ENCODE assay signal across 8 mouse cellular contexts in genomic region chr15:85810462-85810805, GRCm38 (mm10). TPM values are rescaled to one million over a fixed set of nuclear protein-coding genes. Genes with fewer than 3 reads are reported as not detected.
DNase-seq lines count a peak whose midpoint lies in the region; ATAC-seq and TF ChIP-seq lines count a peak whose summit lies in the region.

No protein-coding gene starts in this region.

- peaks cover 3% of the 10 kb centered on the region for H3K4me1 ChIP-seq in heart, adult 2 months (ENCODE audit: control insufficient read depth, insufficient read depth, low read length)
- peaks cover 7% of the 10 kb centered on the region; the same call in 1 of the 2 replicates for H3K4me1 ChIP-seq in forebrain, postnatal 0 days (ENCODE audit: insufficient read depth)
- H3K4me1 ChIP-seq in liver, embryonic 16.5 days (ENCODE audit: control insufficient read depth, low read depth, low read length), result peaks cover 29% of the 10 kb centered on the region

- no peaks in the 10 kb centered on the region for H3K9me3 ChIP-seq in forebrain, postnatal 0 days (ENCODE audit: low read length)
- no peaks in the 10 kb centered on the region for H3K9me3 ChIP-seq in liver, embryonic 16.5 days (replicated peaks; ENCODE audit: control insufficient read depth, low read length)

- peak overlapping the region; percentile 75 for H3K4me2 ChIP-seq in forebrain, postnatal 0 days (ENCODE audit: low read depth)
- H3K4me2 ChIP-seq in liver, embryonic 16.5 days (ENCODE audit: low read depth, low read length), result peak overlapping the region; percentile 81

- intact Hi-C loops in heart, adult 2 months (cut with DNase I), result loop anchor here (2.0 to 5.0 kb wide), 4 partner anchors 68 to 198 kb away; partner anchors contain the start of gene Trmu
- intact Hi-C loops in heart, postnatal 25 days (cut with DNase I), result loop anchor here (5.0 kb wide), 2 partner anchors 67 to 73 kb away; partner anchors contain the start of gene Trmu

- H3K36me3 ChIP-seq in heart, adult 2 months (ENCODE audit: control insufficient read depth, insufficient read depth, low read length), result no peaks in the 10 kb centered on the region
- no peaks in the 10 kb centered on the region for H3K36me3 ChIP-seq in forebrain, postnatal 0 days (ENCODE audit: insufficient read depth)
- H3K36me3 ChIP-seq in liver, embryonic 16.5 days (ENCODE audit: control insufficient read depth, insufficient read depth), result peaks cover 3% of the 10 kb centered on the region; the same call in 1 of the 2 replicates

- H3K27me3 ChIP-seq in heart, adult 2 months (ENCODE audit: control insufficient read depth, insufficient read depth, low read length), result no peaks in the 10 kb centered on the region
- H3K27me3 ChIP-seq in forebrain, postnatal 0 days (ENCODE audit: insufficient read depth, low read length), result no peaks in the 10 kb centered on the region
- H3K27me3 ChIP-seq in liver, embryonic 16.5 days (ENCODE audit: control insufficient read depth, insufficient read depth, low read depth, low read length), result no peaks in the 10 kb centered on the region

- H3K9ac ChIP-seq in heart, adult 2 months (ENCODE audit: low read depth, low read length), result peak overlapping the region; percentile 78
- H3K9ac ChIP-seq in forebrain, postnatal 0 days, result peak overlapping the region; percentile 88; the same call in 1 of the 2 replicates
- H3K9ac ChIP-seq in liver, embryonic 16.5 days (ENCODE audit: low read depth, low read length), result peak overlapping the region; percentile 83

- H3K79me2 ChIP-seq in heart, adult 2 months (replicated peaks; ENCODE audit: control insufficient read depth, insufficient read depth, low read length), result no peaks in the 10 kb centered on the region

- TF ChIP-seq POLR2A in heart, adult 2 months (IDR thresholded peaks at IDR 0.05; ENCODE audit: insufficient read depth, low read depth, low read length), result 0 out of 2 replicates have a peak, but pooled peaks have one; percentile 34

- 54% methylated on average over 5 of the region's 5 CpGs for WGBS in heart, adult 2 months
- WGBS in forebrain, postnatal 0 days, result 83% methylated on average over 5 of the region's 5 CpGs
- WGBS in liver, embryonic 16.5 days (ENCODE audit: insufficient replicate concordance), result 73% methylated on average over 5 of the region's 5 CpGs

- TF ChIP-seq CTCF in heart, adult 2 months (IDR thresholded peaks at IDR 0.05), result no peak
- TF ChIP-seq CTCF in forebrain, postnatal 0 days (IDR thresholded peaks at IDR 0.05; ENCODE audit: low read depth), result no peak

- H3K27ac ChIP-seq in heart, adult 2 months, result peak overlapping the region; percentile 97
- H3K27ac ChIP-seq in forebrain, postnatal 0 days (ENCODE audit: low read depth, low read length), result 0 out of 2 replicates have a peak overlapping the region, but pooled peaks have one; percentile 96
- H3K27ac ChIP-seq in liver, embryonic 16.5 days (ENCODE audit: low read length), result peak overlapping the region; percentile 84

- TF ChIP-seq EP300 in heart, adult 2 months (IDR thresholded peaks at IDR 0.05; ENCODE audit: insufficient read depth, low read depth, low read length), result no peak

- DNase-seq in heart, adult 2 months, result no peak
- no peak for DNase-seq in heart, postnatal 25 days (ENCODE audit: low spot score)
- DNase-seq in A20 (ENCODE audit: low read depth, low spot score), result peak; percentile 28
- no peak for DNase-seq in forebrain, postnatal 0 days
- no peak for DNase-seq in right cerebral cortex, postnatal 36 days (ENCODE audit: low spot score in 2 of 2)
- no peak for DNase-seq in retina, embryonic 14.5 days (ENCODE audit: low spot score)

- H3K4me3 ChIP-seq in heart, adult 2 months, result peak overlapping the region; percentile 78
- peak overlapping the region; percentile 69; the same call in 1 of the 2 replicates for H3K4me3 ChIP-seq in forebrain, postnatal 0 days (ENCODE audit: low read depth, low read length)
- peak overlapping the region; percentile 77 for H3K4me3 ChIP-seq in liver, embryonic 16.5 days (ENCODE audit: low read depth, low read length)

- no peak for ATAC-seq in forebrain, postnatal 0 days
- ATAC-seq in liver, embryonic 16.5 days (ENCODE audit: low read depth), result no peak
- ATAC-seq in erythroid progenitor cell, adult 5-6 weeks (replicated peaks; ENCODE audit: low FRiP score, poor library complexity, severe bottlenecking), result no peak

RNA-seq across cellular contexts. Expression of gene Cdpf1, which starts 1.1 kb away (rescaled TPM):
- total RNA-seq in heart, adult 2 months (2021), result 10 to 100 TPM; 31.6 to 37.3 TPM
- 36.4 and 42.6 TPM in 2 replicates for polyA plus RNA-seq in heart, adult 2 months (2012; rRNA removed)
- 10 to 100 TPM; 29.6 to 31.8 TPM for total RNA-seq in heart, postnatal 25 days (2021)
- 14.8 and 18.8 TPM in 2 replicates for total RNA-seq in forebrain, postnatal 0 days (2014; rRNA removed)
- 28.4 and 33.1 TPM in 2 replicates for polyA plus RNA-seq in forebrain, postnatal 0 days (2015; fragmentation: Nextera tagmentation; extraction: Ambion mirVana)
- polyA plus RNA-seq in liver, embryonic 16.5 days (2015; fragmentation: Nextera tagmentation; extraction: Ambion mirVana), result 17.2 and 18.6 TPM in 2 replicates
- 4.6 TPM in 1 of 2 replicates, not detected in the other for total RNA-seq in erythroid progenitor cell, adult 5-6 weeks (2015; ENCODE audit: low replicate concordance)
- 3.2 and 5.8 TPM in 2 replicates for total RNA-seq in erythroid progenitor cell, adult 5-6 weeks (2017; ENCODE audit: low replicate concordance)

RNA-seq across cellular contexts. Expression of gene Pkdrej, which starts 11.1 kb away (rescaled TPM):
- total RNA-seq in heart, adult 2 months (2021), result 1 to 10 TPM; 3.9 to 4.2 TPM
- 1.8 and 3.0 TPM in 2 replicates for polyA plus RNA-seq in heart, adult 2 months (2012; rRNA removed)
- total RNA-seq in heart, postnatal 25 days (2021), result 1 to 10 TPM; 2.6 to 2.7 TPM
- total RNA-seq in forebrain, postnatal 0 days (2014; rRNA removed), result 0.14 and 0.23 TPM in 2 replicates
- polyA plus RNA-seq in forebrain, postnatal 0 days (2015; fragmentation: Nextera tagmentation; extraction: Ambion mirVana), result 0.05 and 0.12 TPM in 2 replicates
- polyA plus RNA-seq in liver, embryonic 16.5 days (2015; fragmentation: Nextera tagmentation; extraction: Ambion mirVana), result 0.09 TPM in 2 replicates
- not detected in 2 replicates for total RNA-seq in erythroid progenitor cell, adult 5-6 weeks (2015; ENCODE audit: low replicate concordance)
- total RNA-seq in erythroid progenitor cell, adult 5-6 weeks (2017; ENCODE audit: low replicate concordance), result not detected in 2 replicates

RNA-seq across cellular contexts. Expression of gene Ttc38, which starts 21.7 kb away (rescaled TPM):
- total RNA-seq in heart, adult 2 months (2021), result 10 to 100 TPM; 15.3 to 21.1 TPM
- 6.8 and 10.6 TPM in 2 replicates for polyA plus RNA-seq in heart, adult 2 months (2012; rRNA removed)
- total RNA-seq in heart, postnatal 25 days (2021), result 10 to 100 TPM; 14.8 to 16.5 TPM
- 5.1 and 5.2 TPM in 2 replicates for total RNA-seq in forebrain, postnatal 0 days (2014; rRNA removed)
- polyA plus RNA-seq in forebrain, postnatal 0 days (2015; fragmentation: Nextera tagmentation; extraction: Ambion mirVana), result 2.5 and 3.3 TPM in 2 replicates
- 8.9 and 10.7 TPM in 2 replicates for polyA plus RNA-seq in liver, embryonic 16.5 days (2015; fragmentation: Nextera tagmentation; extraction: Ambion mirVana)
- 0.42 and 1.1 TPM in 2 replicates for total RNA-seq in erythroid progenitor cell, adult 5-6 weeks (2015; ENCODE audit: low replicate concordance)
- total RNA-seq in erythroid progenitor cell, adult 5-6 weeks (2017; ENCODE audit: low replicate concordance), result 2.0 and 5.9 TPM in 2 replicates

RNA-seq across cellular contexts. Expression of gene Gtse1, which starts 49.1 kb away (rescaled TPM):
- total RNA-seq in heart, adult 2 months (2021), result under 1 TPM; 0.21 to 0.41 TPM
- 0.53 and 0.61 TPM in 2 replicates for polyA plus RNA-seq in heart, adult 2 months (2012; rRNA removed)
- total RNA-seq in heart, postnatal 25 days (2021), result under 1 TPM; 0.34 to 0.39 TPM
- 2.2 and 4.3 TPM in 2 replicates for total RNA-seq in forebrain, postnatal 0 days (2014; rRNA removed)
- 3.2 and 3.7 TPM in 2 replicates for polyA plus RNA-seq in forebrain, postnatal 0 days (2015; fragmentation: Nextera tagmentation; extraction: Ambion mirVana)
- 23.0 TPM in 2 replicates for polyA plus RNA-seq in liver, embryonic 16.5 days (2015; fragmentation: Nextera tagmentation; extraction: Ambion mirVana)
- total RNA-seq in erythroid progenitor cell, adult 5-6 weeks (2015; ENCODE audit: low replicate concordance), result 53.0 and 55.3 TPM in 2 replicates
- 71.8 and 75.2 TPM in 2 replicates for total RNA-seq in erythroid progenitor cell, adult 5-6 weeks (2017; ENCODE audit: low replicate concordance)
